Mouse (Mus musculus): ENCODE results near the gene Mecom. TPM values are rescaled to one million over a fixed set of nuclear protein-coding genes. Genes with fewer than 3 reads are reported as not detected.

Gene Mecom
- polyA plus RNA-seq, 1 experiment, result 1.8 TPM

GRCm38 (mm10) chr3:30050795-30051194, 497.0 kb downstream of the Mecom start:
- H3K79me2 ChIP-seq (ENCODE audit: control insufficient read depth, insufficient read depth), result no peaks in the 10 kb centered on the region
- H3K27me3 ChIP-seq (ENCODE audit: control insufficient read depth, insufficient read depth, insufficient read length), result no peaks in the 10 kb centered on the region
- TF ChIP-seq CEBPB (IDR thresholded peaks at IDR 0.05; ENCODE audit: insufficient read depth, poor library complexity, severe bottlenecking) (no peak), MYOG (IDR thresholded peaks at IDR 0.05; ENCODE audit: control insufficient read depth in 1 of 3, insufficient read depth in 1 of 3, insufficient read length in 2 of 3, low read depth in 2 of 3) (no peak), USF1 (IDR thresholded peaks at IDR 0.05; ENCODE audit: low read depth) (no peak), REST (IDR thresholded peaks at IDR 0.05; ENCODE audit: insufficient read depth, insufficient read length) (no peak), POLR2AphosphoS2 (IDR thresholded peaks at IDR 0.05; ENCODE audit: insufficient read length, low read depth) (no peak)
- no peak overlapping the region for H3K4me3 ChIP-seq
- no peaks in the 10 kb centered on the region for H3K36me3 ChIP-seq (ENCODE audit: control insufficient read depth, insufficient read depth)
- H3K4me2 ChIP-seq (ENCODE audit: low read depth), result no peak overlapping the region
- H3ac ChIP-seq (ENCODE audit: control insufficient read depth, insufficient read length), result no peak overlapping the region

- no peak overlapping the region for H3ac ChIP-seq (ENCODE audit: control insufficient read depth, insufficient read length)
- H3K36me3 ChIP-seq (ENCODE audit: control insufficient read depth, insufficient read depth), result no peaks in the 10 kb centered on the region
- no peak overlapping the region for H3K4me2 ChIP-seq (ENCODE audit: low read depth)
- no peaks in the 10 kb centered on the region for H3K27me3 ChIP-seq (ENCODE audit: control insufficient read depth, insufficient read depth, insufficient read length)
- no peaks in the 10 kb centered on the region for H3K79me2 ChIP-seq (ENCODE audit: control insufficient read depth, insufficient read depth)
- TF ChIP-seq CEBPB (IDR thresholded peaks at IDR 0.05; ENCODE audit: insufficient read depth, poor library complexity, severe bottlenecking), result no peak
- TF ChIP-seq MYOG (IDR thresholded peaks at IDR 0.05; ENCODE audit: control insufficient read depth in 1 of 3, insufficient read depth in 1 of 3, insufficient read length in 2 of 3, low read depth in 2 of 3), result no peak
- TF ChIP-seq TCF12 (IDR thresholded peaks at IDR 0.05; ENCODE audit: insufficient read depth, poor library complexity, severe bottlenecking), result no peak
- no peak for TF ChIP-seq MAX (IDR thresholded peaks at IDR 0.05; ENCODE audit: low read depth)
- TF ChIP-seq REST (IDR thresholded peaks at IDR 0.05; ENCODE audit: insufficient read depth, insufficient read length), result no peak
- no peak for TF ChIP-seq POLR2AphosphoS2 (IDR thresholded peaks at IDR 0.05; ENCODE audit: insufficient read length, low read depth)
- TF ChIP-seq USF1 (IDR thresholded peaks at IDR 0.05; ENCODE audit: low read depth), result no peak
- TF ChIP-seq MYOD1 (IDR thresholded peaks at IDR 0.05; ENCODE audit: control insufficient read depth in 1 of 3, insufficient read length in 2 of 3, low read depth in 2 of 3), result no peak
- no peak for TF ChIP-seq E2F4 (IDR thresholded peaks at IDR 0.05; ENCODE audit: insufficient read depth)
- no peak for TF ChIP-seq TCF3 (IDR thresholded peaks at IDR 0.05; ENCODE audit: insufficient read length, low read depth)
- TF ChIP-seq POLR2A (IDR thresholded peaks at IDR 0.05; ENCODE audit: insufficient read length, low read depth), result no peak
- no peak for TF ChIP-seq SRF (IDR thresholded peaks at IDR 0.05; ENCODE audit: control insufficient read depth, insufficient read length, low read depth)
- H3K4me3 ChIP-seq, result no peak overlapping the region
Observed at GRCm38 (mm10) chr3:30048792-30049191, 499.0 kb downstream of the Mecom start.

GRCm38 (mm10) chr3:30048157-30048556, 499.7 kb downstream of the Mecom start:
- H3K27me3 ChIP-seq (ENCODE audit: control insufficient read depth, insufficient read depth, insufficient read length), result no peaks in the 10 kb centered on the region
- H3K36me3 ChIP-seq (ENCODE audit: control insufficient read depth, insufficient read depth), result no peaks in the 10 kb centered on the region
- no peaks in the 10 kb centered on the region for H3K79me2 ChIP-seq (ENCODE audit: control insufficient read depth, insufficient read depth)
- no peak overlapping the region for H3K4me3 ChIP-seq
- H3ac ChIP-seq (ENCODE audit: control insufficient read depth, insufficient read length), result no peak overlapping the region
- TF ChIP-seq E2F4 (IDR thresholded peaks at IDR 0.05; ENCODE audit: insufficient read depth) (no peak), USF1 (IDR thresholded peaks at IDR 0.05; ENCODE audit: low read depth) (no peak), REST (IDR thresholded peaks at IDR 0.05; ENCODE audit: insufficient read depth, insufficient read length) (no peak), MYOD1 (IDR thresholded peaks at IDR 0.05; ENCODE audit: control insufficient read depth in 1 of 3, insufficient read length in 2 of 3, low read depth in 2 of 3) (no peak), CEBPB (IDR thresholded peaks at IDR 0.05; ENCODE audit: insufficient read depth, poor library complexity, severe bottlenecking) (no peak), SRF (IDR thresholded peaks at IDR 0.05; ENCODE audit: control insufficient read depth, insufficient read length, low read depth) (no peak), POLR2AphosphoS2 (IDR thresholded peaks at IDR 0.05; ENCODE audit: insufficient read length, low read depth) (no peak), POLR2A (IDR thresholded peaks at IDR 0.05; ENCODE audit: insufficient read length, low read depth) (no peak), MYOG (IDR thresholded peaks at IDR 0.05; ENCODE audit: control insufficient read depth in 1 of 3, insufficient read depth in 1 of 3, insufficient read length in 2 of 3, low read depth in 2 of 3) (no peak), TCF12 (IDR thresholded peaks at IDR 0.05; ENCODE audit: insufficient read depth, poor library complexity, severe bottlenecking) (no peak), TCF3 (IDR thresholded peaks at IDR 0.05; ENCODE audit: insufficient read length, low read depth) (no peak), MAX (IDR thresholded peaks at IDR 0.05; ENCODE audit: low read depth) (no peak)
- H3K4me2 ChIP-seq (ENCODE audit: low read depth), result no peak overlapping the region

GRCm38 (mm10) chr3:30043525-30043924, 504.3 kb downstream of the Mecom start:
- TF ChIP-seq TCF12 (IDR thresholded peaks at IDR 0.05; ENCODE audit: insufficient read depth, poor library complexity, severe bottlenecking) (no peak), SRF (IDR thresholded peaks at IDR 0.05; ENCODE audit: control insufficient read depth, insufficient read length, low read depth) (no peak), CEBPB (IDR thresholded peaks at IDR 0.05; ENCODE audit: insufficient read depth, poor library complexity, severe bottlenecking) (peak; percentile 89)
- no peaks in the 10 kb centered on the region for H3K79me2 ChIP-seq (ENCODE audit: control insufficient read depth, insufficient read depth)
- no peak overlapping the region for H3ac ChIP-seq (ENCODE audit: control insufficient read depth, insufficient read length)
- no peak overlapping the region for H3K4me3 ChIP-seq
- no peak overlapping the region for H3K4me2 ChIP-seq (ENCODE audit: low read depth)
- H3K36me3 ChIP-seq (ENCODE audit: control insufficient read depth, insufficient read depth), result no peaks in the 10 kb centered on the region
- no peaks in the 10 kb centered on the region for H3K27me3 ChIP-seq (ENCODE audit: control insufficient read depth, insufficient read depth, insufficient read length)

DNA sequence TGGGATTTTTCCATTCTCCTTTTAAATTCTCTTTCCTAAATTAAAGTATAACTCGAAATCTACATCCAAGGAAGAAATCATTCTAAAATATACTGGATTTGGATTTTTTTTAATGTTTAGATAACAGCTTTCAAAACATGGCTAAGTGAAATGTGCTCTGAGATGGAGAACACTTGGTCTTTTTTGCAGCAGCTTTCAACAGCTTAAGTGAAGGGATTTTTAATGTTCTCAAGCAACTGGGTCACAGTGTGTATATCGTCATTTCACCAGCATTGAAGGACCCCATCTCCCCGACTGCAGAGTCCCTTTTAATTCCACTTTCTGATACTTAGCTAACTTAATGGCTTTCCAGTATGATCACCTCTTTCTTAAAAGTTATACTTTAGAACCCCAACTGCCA, 509.3 kb downstream of the Mecom start:
- TF ChIP-seq MYOG (IDR thresholded peaks at IDR 0.05; ENCODE audit: control insufficient read depth in 1 of 3, insufficient read depth in 1 of 3, insufficient read length in 2 of 3, low read depth in 2 of 3), result no peak
- TF ChIP-seq TCF3 (IDR thresholded peaks at IDR 0.05; ENCODE audit: insufficient read length, low read depth), result no peak
- TF ChIP-seq REST (IDR thresholded peaks at IDR 0.05; ENCODE audit: insufficient read depth, insufficient read length), result no peak
- TF ChIP-seq POLR2AphosphoS2 (IDR thresholded peaks at IDR 0.05; ENCODE audit: insufficient read length, low read depth), result no peak
- no peaks in the 10 kb centered on the region for H3K79me2 ChIP-seq (ENCODE audit: control insufficient read depth, insufficient read depth)
- H3K27me3 ChIP-seq (ENCODE audit: control insufficient read depth, insufficient read depth, insufficient read length), result no peaks in the 10 kb centered on the region
- H3ac ChIP-seq (ENCODE audit: control insufficient read depth, insufficient read length), result no peak overlapping the region
- no peaks in the 10 kb centered on the region for H3K36me3 ChIP-seq (ENCODE audit: control insufficient read depth, insufficient read depth)
- H3K4me2 ChIP-seq (ENCODE audit: low read depth), result no peak overlapping the region
- H3K4me3 ChIP-seq, result no peak overlapping the region
